Mouse (Mus musculus) intestine, embryonic 16.5 days (tissue): ENCODE measurements around the gene Ankrd36. TPM values are rescaled to one million over a fixed set of nuclear protein-coding genes. Genes with fewer than 3 reads are reported as not detected.
"Not testable (repeated sequence)": the region's sequence is repeated elsewhere in the genome, so short reads cannot be mapped to it uniquely, and the experiment has no call there.

Experiments
- ATAC-seq: fragments of 200-750 bp; cut with Nextera tagmentation; 2 replicates; pipeline ENCODE4 v1.8.0; 2017; ENCODE audit warnings: moderate TSS enrichment, moderate library complexity
- H3K27ac ChIP-seq: fragments of 300-500 bp; sonication (generic); 2 replicates; pipeline ENCODE4 v1.5.1; 2014; ENCODE audit warnings: mild to moderate bottlenecking, low read length
- H3K27me3 ChIP-seq: fragments of 300-500 bp; sonication (generic); replicated peaks from 2 replicates; pipeline ENCODE4 v1.6.1; 2014; ENCODE audit warnings: low read length, control low read depth, mixed read lengths; ENCODE audit not compliant: control insufficient read depth, insufficient read depth
- H3K36me3 ChIP-seq: fragments of 300-500 bp; sonication (generic); 2 replicates; pipeline ENCODE4 v1.6.1; 2014; ENCODE audit warnings: low read length, control low read depth; ENCODE audit not compliant: control insufficient read depth, insufficient read depth
- H3K4me1 ChIP-seq: fragments of 300-500 bp; sonication (generic); 2 replicates; pipeline ENCODE4 v1.6.1; 2014; ENCODE audit warnings: low read length, control low read depth, mixed read lengths; ENCODE audit not compliant: control insufficient read depth, insufficient read depth
- H3K4me2 ChIP-seq: fragments of 300-500 bp; sonication (generic); 2 replicates; pipeline ENCODE4 v1.6.1; 2014; ENCODE audit warnings: low read depth, low read length, control low read depth
- H3K4me3 ChIP-seq: fragments of 300-500 bp; sonication (generic); 2 replicates; pipeline ENCODE4 v1.5.1; 2014; ENCODE audit warnings: mild to moderate bottlenecking, low read length
- H3K9ac ChIP-seq: fragments of 300-500 bp; sonication (generic); 2 replicates; pipeline ENCODE4 v1.6.1; 2014; ENCODE audit warnings: low read depth, low read length
- H3K9me3 ChIP-seq: fragments of 300-500 bp; sonication (generic); 2 replicates; pipeline ENCODE4 v1.6.1; 2016; ENCODE audit warnings: low read length, control low read depth; ENCODE audit not compliant: control insufficient read depth
- WGBS: fragments of 180-500 bp; shearing (Covaris S2); extraction: QIAGEN DNeasy Blood & Tissue Kit; methylation state at CpG from one replicate; pipeline ENCODE4 v1.1.7; 2014; 5-methylcytosine and 5-hydroxymethylcytosine counted together
- polyA plus RNA-seq: library from polyadenylated mRNA; unstranded; fragments of >200 nt; fragmentation: Nextera tagmentation; extraction: Ambion mirVana; gene quantifications from 2 replicates; pipeline ENCODE4 v1.2.1, GENCODE M21; 2015

The Ankrd36 gene
- polyA plus RNA-seq, 1 experiment from 2014 or later, result not detected

- H3K36me3 ChIP-seq, result no peaks in the 10 kb centered on the region
- 84% methylated on average over 1 of the region's 1 CpGs for WGBS
- H3K9me3 ChIP-seq, result no peaks in the 10 kb centered on the region
- ATAC-seq, result no peak
- H3K4me1 ChIP-seq, result peaks cover 19% of the 10 kb centered on the region
- H3K9ac ChIP-seq, result no peak overlapping the region
- no peak overlapping the region for H3K4me3 ChIP-seq
- H3K4me2 ChIP-seq, result no peak overlapping the region
- no peaks in the 10 kb centered on the region for H3K27me3 ChIP-seq
- H3K27ac ChIP-seq, result no peak overlapping the region
Measured at GRCm38 (mm10) chr11:5543281-5543680, 26.2 kb upstream of the Ankrd36 start.

GRCm38 (mm10) chr11:5544709-5545108, 24.8 kb upstream of the Ankrd36 start:
- 76% methylated on average over 1 of the region's 1 CpGs for WGBS
- not testable (repeated sequence) for H3K27ac ChIP-seq, H3K4me1 ChIP-seq, H3K4me3 ChIP-seq, H3K4me2 ChIP-seq, ATAC-seq, H3K9ac ChIP-seq, H3K9me3 ChIP-seq, H3K36me3 ChIP-seq, H3K27me3 ChIP-seq

- Histone ChIP-seq H3K4me2 (no peak overlapping the region), H3K27me3 (no peaks in the 10 kb centered on the region), H3K27ac (no peak overlapping the region), H3K4me1 (peaks cover 5% of the 10 kb centered on the region), H3K4me3 (no peak overlapping the region), H3K9me3 (no peaks in the 10 kb centered on the region), H3K9ac (no peak overlapping the region), H3K36me3 (no peaks in the 10 kb centered on the region)
- ATAC-seq, result no peak
- WGBS, result 77% methylated on average over 4 of the region's 4 CpGs
Measured at GRCm38 (mm10) chr11:5545457-5545856, 24.0 kb upstream of the Ankrd36 start.

GRCm38 (mm10) chr11:5546693-5547092, 22.8 kb upstream of the Ankrd36 start:
- Histone ChIP-seq H3K4me3 (no peak overlapping the region), H3K4me2 (no peak overlapping the region), H3K4me1 (no peaks in the 10 kb centered on the region), H3K9ac (no peak overlapping the region), H3K27ac (no peak overlapping the region), H3K27me3 (no peaks in the 10 kb centered on the region), H3K36me3 (no peaks in the 10 kb centered on the region), H3K9me3 (no peaks in the 10 kb centered on the region)
- no peak for ATAC-seq
- 84% methylated on average over 3 of the region's 3 CpGs for WGBS

- H3K4me3 ChIP-seq, result no peak overlapping the region
- no peak for ATAC-seq
Measured at GRCm38 (mm10) chr11:5551430-5551829, 18.1 kb upstream of the Ankrd36 start.

GRCm38 (mm10) chr11:5551931-5552330, 17.6 kb upstream of the Ankrd36 start:
- Histone ChIP-seq H3K4me2 (no peak overlapping the region), H3K4me1 (no peaks in the 10 kb centered on the region), H3K9me3 (no peaks in the 10 kb centered on the region), H3K27ac (no peak overlapping the region), H3K9ac (no peak overlapping the region), H3K36me3 (no peaks in the 10 kb centered on the region), H3K27me3 (no peaks in the 10 kb centered on the region), H3K4me3 (no peak overlapping the region)
- no peak for ATAC-seq
- WGBS, result 70% methylated on average over 1 of the region's 1 CpGs

More at GRCm38 (mm10) chr11:5551430-5551829, 18.1 kb upstream of the Ankrd36 start:
- Histone ChIP-seq H3K36me3 (no peaks in the 10 kb centered on the region), H3K4me2 (no peak overlapping the region), H3K27me3 (no peaks in the 10 kb centered on the region), H3K27ac (no peak overlapping the region), H3K4me1 (no peaks in the 10 kb centered on the region), H3K9me3 (no peaks in the 10 kb centered on the region), H3K9ac (no peak overlapping the region)
- 87% methylated on average over 5 of the region's 5 CpGs for WGBS

GRCm38 (mm10) chr11:5560273-5560672, 9.2 kb upstream of the Ankrd36 start:
- H3K9ac ChIP-seq, result no peak overlapping the region
- WGBS, result 57% methylated on average over 3 of the region's 3 CpGs
- H3K27ac ChIP-seq, result no peak overlapping the region
- no peak overlapping the region for H3K4me3 ChIP-seq
- H3K4me1 ChIP-seq, result no peaks in the 10 kb centered on the region
- no peak for ATAC-seq
- H3K27me3 ChIP-seq, result no peaks in the 10 kb centered on the region
- no peaks in the 10 kb centered on the region for H3K36me3 ChIP-seq
- no peaks in the 10 kb centered on the region for H3K9me3 ChIP-seq
- H3K4me2 ChIP-seq, result no peak overlapping the region

GRCm38 (mm10) chr11:5562625-5563268, 6.7 kb upstream of the Ankrd36 start:
- WGBS, result 34% methylated on average over 9 of the region's 9 CpGs
- Histone ChIP-seq H3K27me3 (no peaks in the 10 kb centered on the region), H3K9ac (no peak overlapping the region), H3K36me3 (no peaks in the 10 kb centered on the region), H3K27ac (no peak overlapping the region), H3K4me2 (no peak overlapping the region), H3K4me1 (no peaks in the 10 kb centered on the region), H3K4me3 (no peak overlapping the region), H3K9me3 (peaks cover 2% of the 10 kb centered on the region; the same call in 1 of the 2 replicates)
- no peak for ATAC-seq

GRCm38 (mm10) chr11:5563898-5564297, 5.6 kb upstream of the Ankrd36 start:
- Histone ChIP-seq H3K4me1 (no peaks in the 10 kb centered on the region), H3K4me2 (no peak overlapping the region), H3K4me3 (no peak overlapping the region), H3K36me3 (no peaks in the 10 kb centered on the region), H3K9me3 (peaks cover 3% of the 10 kb centered on the region; the same call in 1 of the 2 replicates), H3K27ac (no peak overlapping the region), H3K9ac (no peak overlapping the region), H3K27me3 (no peaks in the 10 kb centered on the region)
- no peak for ATAC-seq
- WGBS, result 66% methylated on average over 6 of the region's 6 CpGs

- Histone ChIP-seq H3K4me1 (no peaks in the 10 kb centered on the region), H3K9ac (no peak overlapping the region), H3K4me2 (no peak overlapping the region), H3K4me3 (no peak overlapping the region), H3K36me3 (no peaks in the 10 kb centered on the region), H3K9me3 (peaks cover 3% of the 10 kb centered on the region; the same call in 1 of the 2 replicates), H3K27ac (no peak overlapping the region), H3K27me3 (no peaks in the 10 kb centered on the region)
- no peak for ATAC-seq
- 89% methylated on average over 3 of the region's 3 CpGs for WGBS
Measured at GRCm38 (mm10) chr11:5565596-5565995, 3.9 kb upstream of the Ankrd36 start.
